Mouse (Mus musculus): ENCODE measurements around the gene H2afy2.

H2afy2 gene

DNA sequence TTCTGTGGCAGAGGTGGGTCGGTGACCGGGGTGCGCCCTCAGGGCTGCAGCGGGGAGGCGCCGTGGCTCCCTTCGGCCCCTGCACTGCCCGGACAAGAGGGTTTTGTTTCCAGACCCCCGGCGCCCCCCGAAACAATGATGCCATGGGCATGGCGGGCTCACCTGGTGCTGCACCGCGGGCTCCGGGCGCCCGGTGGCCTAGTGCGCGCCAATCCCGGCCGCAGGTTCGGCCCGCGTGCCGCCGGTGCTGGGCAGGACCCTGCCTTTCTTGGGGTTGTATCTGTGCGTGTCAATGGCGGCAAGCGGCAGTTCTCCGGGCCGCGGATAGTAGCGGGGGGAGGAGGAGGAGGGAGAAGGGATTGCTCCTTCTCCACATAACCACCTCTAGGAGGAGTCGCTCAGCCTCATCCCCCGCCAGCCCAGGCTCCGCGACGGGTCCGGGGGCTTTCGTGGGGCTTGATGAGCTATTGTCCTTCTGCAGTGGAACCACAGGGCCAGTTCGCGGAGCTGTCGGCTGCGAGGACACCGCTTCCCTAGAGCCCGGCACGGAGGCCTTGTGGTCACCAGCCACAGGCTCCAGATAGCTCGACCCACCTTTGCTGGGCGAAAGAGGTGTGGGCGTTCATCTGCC, at the start of gene H2afy2:
Gene H2afy2, minus strand, starts transcription at position 527 of the 631 bp plus-strand sequence.
- DNase-seq = peak; percentile 35

DNA sequence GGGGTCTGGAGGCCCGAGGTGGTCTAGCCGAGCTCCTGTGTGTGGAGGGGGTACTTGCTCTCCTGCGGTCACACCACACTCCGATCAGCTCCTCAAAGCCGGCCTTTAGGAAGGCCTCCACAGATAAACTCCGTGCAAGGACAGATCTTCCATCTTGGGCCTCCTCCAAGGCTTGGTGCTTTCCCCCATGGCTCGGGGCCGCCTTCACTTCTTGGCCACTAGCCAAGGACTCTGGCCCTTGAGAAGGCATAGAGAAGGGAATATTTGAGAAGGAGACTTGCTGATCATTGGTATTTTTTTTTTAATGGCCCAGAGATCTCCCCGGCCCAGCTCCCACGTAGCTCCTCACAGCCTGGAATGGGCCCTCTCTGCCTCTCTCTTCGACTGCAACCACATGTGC, 48.8 kb upstream of the H2afy2 start:
- DNase-seq = no peak

DNA sequence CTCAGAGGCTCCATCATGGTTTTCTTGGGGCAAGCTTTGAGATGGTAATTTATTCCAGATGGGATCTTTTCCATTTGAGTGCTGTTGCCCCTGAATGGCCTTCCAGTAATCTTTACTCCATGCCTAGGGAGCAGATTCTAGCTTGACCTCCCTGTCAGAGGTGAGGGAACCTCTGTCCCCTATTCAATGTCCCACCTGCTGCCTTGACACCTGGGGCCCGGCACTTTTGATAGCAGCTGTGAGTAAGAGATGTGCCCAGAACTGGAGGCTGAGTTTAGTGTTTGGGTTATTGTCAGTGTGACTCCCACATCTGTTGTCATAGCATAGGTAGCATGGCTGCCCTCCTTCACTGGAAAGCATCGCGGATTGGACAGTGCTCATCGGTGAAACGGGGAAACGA, 47.8 kb upstream of the H2afy2 start:
- no peak for DNase-seq

DNA sequence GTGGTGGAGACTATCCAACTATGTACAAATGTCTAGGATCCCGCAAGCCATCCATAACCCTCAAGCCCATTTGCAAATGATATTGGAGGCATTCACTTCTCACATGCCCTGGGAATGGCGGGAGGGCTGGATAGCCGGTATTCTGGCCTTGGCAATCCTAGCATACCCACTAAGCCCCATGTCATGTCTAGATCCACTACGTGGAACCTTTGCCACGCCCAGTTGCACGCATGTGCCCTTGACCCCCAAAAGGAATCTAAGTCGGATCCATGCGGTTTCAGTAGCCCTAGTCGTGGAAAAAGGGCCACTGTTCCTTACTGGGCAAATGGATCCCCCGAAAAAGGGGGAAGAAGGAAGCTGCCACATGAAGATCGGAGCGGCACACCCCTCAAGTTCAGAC, 47.3 kb upstream of the H2afy2 start:
- DNase-seq = no peak

DNA sequence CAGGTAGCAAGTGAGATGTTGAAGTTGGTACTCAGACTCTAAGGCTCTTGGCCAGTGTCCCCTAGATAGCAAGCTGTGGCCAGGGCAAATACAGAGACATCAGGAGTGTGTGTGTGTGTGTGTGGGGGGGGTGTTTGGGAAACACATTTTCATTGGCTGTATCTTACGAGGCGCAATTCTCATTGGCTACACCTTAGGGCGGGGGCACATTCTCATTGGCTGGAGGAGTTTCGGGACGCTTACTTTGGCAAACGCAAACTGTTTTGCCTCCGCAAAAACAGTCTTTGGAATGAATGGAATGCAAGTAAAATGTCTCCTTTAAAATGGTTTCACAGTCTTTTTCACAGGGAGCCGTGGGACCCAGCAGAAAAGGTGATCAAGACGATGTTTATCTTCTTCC, 46.9 kb upstream of the H2afy2 start:
- DNase-seq = no peak

DNA sequence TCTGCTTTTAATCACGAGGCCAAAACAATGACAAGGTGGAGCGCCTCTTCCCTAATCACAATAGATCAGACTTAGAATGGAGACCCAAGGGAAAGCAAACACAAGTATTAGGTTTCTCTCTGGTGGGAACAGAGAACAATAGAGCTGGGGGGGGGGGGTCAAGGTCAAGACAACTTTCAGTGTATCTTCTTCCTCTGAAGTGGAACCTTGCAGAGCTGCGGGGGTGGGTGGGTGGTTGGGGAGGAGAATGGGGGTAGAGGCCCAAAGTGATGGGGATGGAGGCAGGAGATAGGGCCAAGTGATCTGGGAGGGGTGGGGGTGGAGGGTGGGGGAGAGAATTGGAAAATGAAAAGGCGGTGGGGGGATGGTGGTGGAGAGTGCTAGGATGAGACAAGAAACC, 45.1 kb upstream of the H2afy2 start:
- DNase-seq = no peak

GRCm38 (mm10) chr10:61827950-61828936, 44.3 kb upstream of the H2afy2 start:
- DNase-seq = no peak

DNA sequence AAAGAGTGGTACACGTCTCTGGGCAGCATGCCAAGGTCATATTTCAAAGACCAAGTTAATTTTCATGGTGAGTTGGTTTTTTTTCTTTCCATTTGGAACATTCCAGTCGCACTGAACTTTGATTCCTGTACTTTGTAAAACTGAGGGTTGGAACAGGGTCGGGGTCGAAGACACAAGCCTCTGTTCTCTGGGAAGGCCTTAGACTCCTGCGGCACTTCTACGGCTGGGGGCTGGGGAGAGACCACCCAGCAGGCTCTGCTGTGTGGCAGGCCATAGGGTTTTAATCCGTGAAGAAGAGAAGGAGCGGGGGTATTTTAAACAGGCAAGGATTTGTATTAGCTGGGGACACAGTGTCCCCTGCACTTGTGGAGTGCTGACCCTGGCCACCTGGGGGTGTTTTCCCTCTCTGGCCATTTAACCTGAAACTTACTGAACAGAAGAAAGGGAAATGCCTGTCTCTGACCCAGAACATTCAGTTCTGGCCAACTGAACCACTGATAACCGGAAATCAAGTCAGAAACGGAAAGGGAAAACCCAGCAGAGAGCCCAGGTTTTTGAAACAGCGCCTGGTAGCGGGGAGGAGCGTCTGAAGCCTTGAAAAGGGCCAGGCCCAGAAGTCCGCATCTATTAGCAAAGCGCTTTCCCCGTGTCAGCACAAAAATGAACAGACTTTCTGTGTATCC, 42.9 kb upstream of the H2afy2 start:
- DNase-seq = no peak

GRCm38 (mm10) chr10:61825979-61826752, 42.2 kb upstream of the H2afy2 start:
- no peak for DNase-seq

DNA sequence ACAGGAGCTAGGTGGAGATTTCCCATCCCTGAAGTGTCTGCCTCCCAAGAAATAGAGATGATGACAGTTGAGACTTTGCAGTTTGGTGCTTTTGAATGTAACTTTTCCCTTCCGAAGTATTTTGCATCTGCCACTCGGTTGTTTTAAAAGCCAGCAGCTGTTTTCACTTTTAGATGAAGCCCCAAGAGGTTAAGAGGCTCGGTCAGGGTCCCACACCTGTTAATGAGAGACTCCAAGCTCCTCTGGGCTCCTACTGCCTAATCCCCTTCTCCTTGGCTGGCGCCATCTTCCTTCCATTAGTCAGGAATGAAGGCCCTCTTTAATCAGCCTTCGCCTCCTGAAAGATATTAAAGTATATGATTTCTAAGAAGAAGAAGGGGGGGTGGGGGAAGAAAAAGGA, 41.6 kb upstream of the H2afy2 start:
- DNase-seq = no peak

DNA sequence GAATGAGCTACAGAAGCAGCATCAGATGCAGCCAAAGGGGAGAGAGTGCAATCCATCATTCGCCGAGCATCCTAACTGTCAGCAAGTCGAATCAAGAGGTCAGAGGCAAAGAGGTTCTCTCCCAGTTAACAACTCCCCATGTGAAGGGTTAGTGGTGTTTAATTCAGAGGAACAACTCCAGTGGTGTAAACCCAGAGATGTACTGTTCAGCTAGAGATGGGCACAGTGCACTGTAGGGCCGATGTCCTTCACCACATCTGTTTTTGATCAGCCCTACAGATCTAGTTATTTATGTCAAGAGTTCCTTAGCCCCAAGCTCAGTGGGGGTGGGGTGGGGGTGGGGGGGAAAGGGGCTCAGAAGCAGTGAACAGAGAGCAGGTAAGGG, 39.8 kb upstream of the H2afy2 start:
- no peak for DNase-seq

- no peak for DNase-seq
Measured at GRCm38 (mm10) chr10:61822968-61823730, 39.2 kb upstream of the H2afy2 start.

- no peak for DNase-seq
Measured at GRCm38 (mm10) chr10:61820050-61820449, 36.1 kb upstream of the H2afy2 start.

GRCm38 (mm10) chr10:61811987-61812386, 28.0 kb upstream of the H2afy2 start:
- DNase-seq = no peak

DNA sequence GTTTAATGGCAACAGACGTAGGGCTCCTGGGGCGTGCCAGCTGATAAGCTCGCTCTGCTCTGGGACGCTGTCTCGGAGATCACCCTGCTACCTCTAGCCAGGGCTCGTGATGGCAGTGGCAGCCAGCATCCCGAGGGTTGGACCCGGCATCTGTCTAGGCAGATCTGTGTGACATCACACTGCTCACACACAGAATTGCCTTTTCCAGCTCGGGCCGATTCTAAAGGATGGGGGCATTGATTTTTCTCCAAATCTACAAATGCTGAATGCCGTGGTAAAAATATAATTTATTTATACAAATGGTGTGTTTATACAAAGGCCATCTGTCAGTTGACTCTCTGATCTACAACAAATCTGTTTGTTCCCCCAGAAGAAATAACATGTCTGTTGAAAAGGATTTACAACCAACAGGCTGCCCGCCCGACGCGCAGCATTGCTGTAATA, 14.2 kb upstream of the H2afy2 start:
- DNase-seq = no peak

DNA sequence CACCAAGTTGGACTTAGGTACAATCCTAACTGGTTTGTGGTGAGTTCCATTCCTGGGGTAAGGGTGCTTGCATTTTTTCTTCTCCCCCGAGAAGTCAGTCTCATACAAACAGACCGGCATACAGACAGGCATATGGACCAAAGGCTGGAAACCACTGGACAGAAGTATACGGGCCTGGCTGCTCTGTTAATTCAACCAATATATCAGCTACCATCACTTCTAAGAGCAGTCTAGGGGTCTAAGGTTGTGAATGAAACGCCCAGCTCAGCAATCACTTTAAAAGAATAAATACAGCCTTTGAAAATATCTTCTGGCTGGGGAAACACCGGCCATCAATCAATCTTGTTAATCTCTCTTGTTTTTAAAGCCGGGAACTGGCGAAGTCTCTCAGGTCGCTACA, 11.5 kb upstream of the H2afy2 start:
- no peak for DNase-seq

DNA sequence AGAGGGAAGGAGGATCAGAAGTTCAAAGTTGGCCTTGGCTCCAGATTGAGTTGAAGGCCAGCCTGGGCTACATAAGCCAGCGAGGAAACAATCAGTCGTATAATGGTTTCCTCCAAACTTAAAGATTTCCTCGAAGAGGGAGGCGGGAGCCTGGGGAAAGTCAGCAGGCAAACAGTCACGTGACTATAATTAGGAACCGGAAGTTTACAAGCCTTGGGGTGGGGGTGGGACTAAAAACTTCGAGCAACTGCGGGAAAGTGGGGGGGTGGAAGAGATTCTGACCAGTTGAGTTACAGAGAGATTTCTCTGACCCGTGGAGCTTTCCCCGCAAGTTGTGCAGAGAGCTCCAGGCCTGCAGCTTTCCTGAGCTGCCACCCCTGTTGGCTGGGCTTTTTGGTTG, 11.0 kb upstream of the H2afy2 start:
- no peak for DNase-seq

DNA sequence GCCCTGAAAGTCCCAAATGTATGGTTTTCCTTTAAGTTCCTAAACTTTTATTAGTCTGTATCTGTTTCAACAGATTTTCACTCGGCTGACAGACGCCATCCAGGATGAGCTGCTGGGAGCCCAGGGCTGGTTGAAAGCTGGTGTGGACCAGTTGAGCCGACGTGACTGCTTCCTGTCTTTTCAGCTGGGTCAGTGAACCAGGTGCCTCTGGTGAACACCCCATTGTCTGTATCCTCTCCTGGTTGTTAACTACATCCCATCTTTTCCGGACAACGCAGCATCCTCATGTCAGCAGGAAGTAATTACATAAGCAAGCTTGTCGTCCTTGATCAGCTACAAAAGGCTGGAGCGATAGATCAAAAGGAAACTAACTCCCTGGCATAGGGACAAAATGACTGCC, 9.1 kb upstream of the H2afy2 start:
- no peak for DNase-seq

- no peak for DNase-seq
Measured at GRCm38 (mm10) chr10:61788499-61788898, 4.6 kb upstream of the H2afy2 start.

DNA sequence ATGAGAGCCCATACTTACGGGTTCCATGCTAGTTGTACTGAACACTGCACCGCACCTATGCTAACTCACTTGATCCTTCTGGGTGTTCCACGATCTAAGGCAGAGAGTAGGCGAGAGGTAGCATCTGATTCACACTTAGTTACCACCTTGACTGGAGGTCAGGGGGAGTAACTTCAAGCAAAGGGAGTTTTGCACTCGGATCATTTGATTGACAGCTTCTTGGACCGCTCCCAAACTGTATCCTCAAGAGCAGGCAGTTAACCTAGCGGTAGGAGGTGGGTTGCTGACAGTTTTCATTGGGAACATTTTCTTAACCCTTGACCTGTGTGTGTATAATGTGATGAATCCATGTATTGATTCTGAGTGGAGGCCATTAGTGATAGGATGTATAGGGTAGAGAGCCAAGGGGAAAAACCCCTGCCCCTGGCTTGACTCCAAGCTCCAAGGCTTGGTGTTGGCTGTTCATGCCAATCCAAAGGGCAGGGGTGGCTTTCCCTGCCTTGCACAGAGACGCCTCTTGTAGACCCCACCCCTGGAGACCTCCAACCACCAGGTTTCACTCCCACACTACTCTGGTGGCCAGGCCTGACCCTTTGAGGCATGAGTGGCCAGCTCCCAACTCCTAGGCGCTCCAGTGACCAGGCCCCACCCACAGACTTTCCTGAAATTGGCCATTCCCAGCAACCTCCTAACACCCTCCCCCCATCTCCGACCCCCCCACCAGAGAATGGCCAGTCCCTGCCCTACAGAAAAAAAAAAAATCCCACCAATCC, 3.8 kb upstream of the H2afy2 start:
- no peak for DNase-seq

GRCm38 (mm10) chr10:61784414-61784813, 467 bp upstream of the H2afy2 start:
- DNase-seq = no peak
